Mouse (Mus musculus): ENCODE data around the gene Htr1f. TPM values are rescaled to one million over a fixed set of nuclear protein-coding genes. Genes with fewer than 3 reads are reported as not detected.

Gene Htr1f
- polyA plus RNA-seq, 1 experiment from 2014 or later: not detected

GRCm38 (mm10) chr16:64941646-64942195, 163.9 kb downstream of the Htr1f start:
- WGBS: 75% methylated on average over 5 of the region's 5 CpGs
- no peak overlapping the region for H3K9ac ChIP-seq (ENCODE audit: low read length)
- no peak overlapping the region for H3K4me2 ChIP-seq (ENCODE audit: low read length)
- no peak overlapping the region for H3K27ac ChIP-seq (replicated peaks in 1 of 2; ENCODE audit: control insufficient read depth in 1 of 2, insufficient read depth in 1 of 2, low read depth in 2 of 2, low read length in 2 of 2)
- H3K27me3 ChIP-seq (ENCODE audit: control insufficient read depth, insufficient read depth, low read length): no peaks in the 10 kb centered on the region
- no peaks in the 10 kb centered on the region for H3K9me3 ChIP-seq (ENCODE audit: control insufficient read depth, low read length)
- H3K36me3 ChIP-seq (ENCODE audit: control insufficient read depth, insufficient read depth, low read length): no peaks in the 10 kb centered on the region
- no peak overlapping the region for H3K4me3 ChIP-seq (ENCODE audit: control insufficient read depth in 1 of 2, insufficient read depth in 1 of 2, low read depth in 1 of 2, low read length in 2 of 2)
- no peaks in the 10 kb centered on the region for H3K4me1 ChIP-seq (ENCODE audit: control insufficient read depth in 2 of 2, insufficient read depth in 2 of 2, low read length in 2 of 2)
- ATAC-seq (ENCODE audit: insufficient number of reproducible peaks, insufficient read depth, low FRiP score, low read depth): no peak

DNA sequence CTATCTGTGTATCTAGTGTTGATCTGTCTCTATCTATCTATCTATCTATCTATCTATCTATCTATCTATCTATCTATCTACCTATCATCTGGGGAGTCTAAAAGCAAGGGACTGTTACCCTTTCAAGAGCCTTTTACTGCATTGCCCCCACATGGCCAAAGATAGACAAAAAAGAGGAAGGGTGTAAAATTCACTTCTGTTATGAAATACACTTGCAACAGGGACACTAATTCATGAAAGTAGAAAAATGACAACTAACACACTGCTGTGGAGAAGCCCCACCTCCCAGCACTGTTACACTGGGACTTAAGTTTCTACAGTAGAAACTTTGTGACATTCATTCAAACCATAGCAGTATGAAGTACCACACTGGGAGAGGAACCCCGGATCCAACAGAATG, 170.9 kb downstream of the Htr1f start:
- ATAC-seq (ENCODE audit: insufficient number of reproducible peaks, insufficient read depth, low FRiP score, low read depth): no peak
- WGBS: 97% methylated on average over 1 of the region's 1 CpGs
- Histone ChIP-seq H3K9ac (ENCODE audit: low read length) (no peak overlapping the region), H3K27ac (replicated peaks in 1 of 2; ENCODE audit: control insufficient read depth in 1 of 2, insufficient read depth in 1 of 2, low read depth in 2 of 2, low read length in 2 of 2) (no peak overlapping the region), H3K4me1 (ENCODE audit: control insufficient read depth in 2 of 2, insufficient read depth in 2 of 2, low read length in 2 of 2) (no peaks in the 10 kb centered on the region), H3K4me2 (ENCODE audit: low read length) (no peak overlapping the region), H3K36me3 (ENCODE audit: control insufficient read depth, insufficient read depth, low read length) (no peaks in the 10 kb centered on the region), H3K4me3 (ENCODE audit: control insufficient read depth in 1 of 2, insufficient read depth in 1 of 2, low read depth in 1 of 2, low read length in 2 of 2) (no peak overlapping the region), H3K27me3 (ENCODE audit: control insufficient read depth, insufficient read depth, low read length) (no peaks in the 10 kb centered on the region), H3K9me3 (ENCODE audit: control insufficient read depth, low read length) (no peaks in the 10 kb centered on the region)

- Histone ChIP-seq H3K27me3 (ENCODE audit: control insufficient read depth, insufficient read depth, low read length) (no peaks in the 10 kb centered on the region), H3K4me3 (ENCODE audit: control insufficient read depth in 1 of 2, insufficient read depth in 1 of 2, low read depth in 1 of 2, low read length in 2 of 2) (no peak overlapping the region), H3K4me2 (ENCODE audit: low read length) (no peak overlapping the region), H3K9ac (ENCODE audit: low read length) (no peak overlapping the region), H3K4me1 (ENCODE audit: control insufficient read depth in 2 of 2, insufficient read depth in 2 of 2, low read length in 2 of 2) (no peaks in the 10 kb centered on the region), H3K9me3 (ENCODE audit: control insufficient read depth, low read length) (no peaks in the 10 kb centered on the region), H3K27ac (replicated peaks in 1 of 2; ENCODE audit: control insufficient read depth in 1 of 2, insufficient read depth in 1 of 2, low read depth in 2 of 2, low read length in 2 of 2) (no peak overlapping the region), H3K36me3 (ENCODE audit: control insufficient read depth, insufficient read depth, low read length) (no peaks in the 10 kb centered on the region)
- WGBS: 59% methylated on average over 1 of the region's 1 CpGs
- ATAC-seq (ENCODE audit: insufficient number of reproducible peaks, insufficient read depth, low FRiP score, low read depth): no peak
These were observed 171.6 kb downstream of the Htr1f start for GRCm38 (mm10) chr16:64934011-64934410.

- H3K36me3 ChIP-seq (ENCODE audit: control insufficient read depth, insufficient read depth, low read length): no peaks in the 10 kb centered on the region
- no peaks in the 10 kb centered on the region for H3K9me3 ChIP-seq (ENCODE audit: control insufficient read depth, low read length)
- no peak overlapping the region for H3K9ac ChIP-seq (ENCODE audit: low read length)
- H3K4me2 ChIP-seq (ENCODE audit: low read length): no peak overlapping the region
- WGBS: 30% methylated on average over 9 of the region's 9 CpGs
- no peaks in the 10 kb centered on the region for H3K27me3 ChIP-seq (ENCODE audit: control insufficient read depth, insufficient read depth, low read length)
- ATAC-seq (ENCODE audit: insufficient number of reproducible peaks, insufficient read depth, low FRiP score, low read depth): no peak
- no peak overlapping the region for H3K27ac ChIP-seq (replicated peaks in 1 of 2; ENCODE audit: control insufficient read depth in 1 of 2, insufficient read depth in 1 of 2, low read depth in 2 of 2, low read length in 2 of 2)
- H3K4me3 ChIP-seq (ENCODE audit: control insufficient read depth in 1 of 2, insufficient read depth in 1 of 2, low read depth in 1 of 2, low read length in 2 of 2): no peak overlapping the region
- no peaks in the 10 kb centered on the region; a peak in 1 of 4 replicates for H3K4me1 ChIP-seq (ENCODE audit: control insufficient read depth in 2 of 2, insufficient read depth in 2 of 2, low read length in 2 of 2)
These were observed 182.2 kb downstream of the Htr1f start for GRCm38 (mm10) chr16:64923500-64923899.

DNA sequence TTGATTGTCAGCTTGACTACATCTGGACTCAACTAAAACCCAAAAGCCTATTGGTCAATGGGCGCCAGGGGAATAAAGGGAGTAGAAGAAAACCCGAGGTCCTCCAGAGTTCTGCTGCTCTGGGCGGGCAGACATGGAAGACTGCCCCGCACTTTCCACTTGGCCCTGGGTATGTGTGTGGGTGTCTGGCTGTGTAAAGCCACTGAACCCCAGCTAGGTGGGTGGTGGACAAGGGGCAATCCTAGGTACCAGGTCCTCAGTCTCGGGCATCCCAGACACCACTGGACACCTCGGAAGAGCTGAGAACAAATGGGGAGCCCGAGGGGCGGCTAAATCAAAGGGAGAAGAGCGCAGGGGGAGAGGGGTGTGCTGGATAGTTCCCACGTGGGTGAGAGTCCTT, 196.9 kb downstream of the Htr1f start:
- WGBS: 75% methylated on average over 10 of the region's 10 CpGs
- Histone ChIP-seq H3K36me3 (ENCODE audit: control insufficient read depth, insufficient read depth, low read length) (no peaks in the 10 kb centered on the region), H3K9ac (ENCODE audit: low read length) (no peak overlapping the region), H3K27me3 (ENCODE audit: control insufficient read depth, insufficient read depth, low read length) (no peaks in the 10 kb centered on the region), H3K27ac (replicated peaks in 1 of 2; ENCODE audit: control insufficient read depth in 1 of 2, insufficient read depth in 1 of 2, low read depth in 2 of 2, low read length in 2 of 2) (no peak overlapping the region), H3K4me3 (ENCODE audit: control insufficient read depth in 1 of 2, insufficient read depth in 1 of 2, low read depth in 1 of 2, low read length in 2 of 2) (no peak overlapping the region), H3K4me2 (ENCODE audit: low read length) (no peak overlapping the region), H3K4me1 (ENCODE audit: control insufficient read depth in 2 of 2, insufficient read depth in 2 of 2, low read length in 2 of 2) (no peaks in the 10 kb centered on the region), H3K9me3 (ENCODE audit: control insufficient read depth, low read length) (no peaks in the 10 kb centered on the region)
- no peak for ATAC-seq (ENCODE audit: insufficient number of reproducible peaks, insufficient read depth, low FRiP score, low read depth)

DNA sequence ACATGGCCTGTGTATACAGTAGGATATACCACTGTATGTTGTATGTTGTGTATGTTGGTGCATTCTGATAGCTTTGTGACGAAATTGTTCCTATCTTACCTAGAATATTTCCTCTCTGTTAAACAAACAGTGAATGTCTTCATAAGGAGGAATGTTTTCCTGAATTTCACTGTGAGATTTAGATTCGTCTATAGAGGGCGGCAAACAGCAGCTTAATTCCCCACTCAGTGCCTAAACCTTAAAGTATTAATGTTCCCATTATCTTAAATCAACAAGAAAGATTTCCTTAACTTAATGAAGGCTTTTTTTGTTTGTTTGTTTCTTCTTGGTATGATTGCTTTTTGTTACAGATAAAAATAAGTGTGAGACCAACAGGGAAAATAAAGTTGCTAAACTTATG, 198.5 kb downstream of the Htr1f start:
- Histone ChIP-seq H3K27ac (replicated peaks in 1 of 2; ENCODE audit: control insufficient read depth in 1 of 2, insufficient read depth in 1 of 2, low read depth in 2 of 2, low read length in 2 of 2) (no peak overlapping the region), H3K4me3 (ENCODE audit: control insufficient read depth in 1 of 2, insufficient read depth in 1 of 2, low read depth in 1 of 2, low read length in 2 of 2) (no peak overlapping the region), H3K9me3 (ENCODE audit: control insufficient read depth, low read length) (no peaks in the 10 kb centered on the region), H3K9ac (ENCODE audit: low read length) (no peak overlapping the region), H3K4me2 (ENCODE audit: low read length) (no peak overlapping the region), H3K36me3 (ENCODE audit: control insufficient read depth, insufficient read depth, low read length) (no peaks in the 10 kb centered on the region), H3K27me3 (ENCODE audit: control insufficient read depth, insufficient read depth, low read length) (no peaks in the 10 kb centered on the region), H3K4me1 (ENCODE audit: control insufficient read depth in 2 of 2, insufficient read depth in 2 of 2, low read length in 2 of 2) (no peaks in the 10 kb centered on the region)
- 18% methylated on average over 3 of the region's 3 CpGs for WGBS
- ATAC-seq (ENCODE audit: insufficient number of reproducible peaks, insufficient read depth, low FRiP score, low read depth): no peak

DNA sequence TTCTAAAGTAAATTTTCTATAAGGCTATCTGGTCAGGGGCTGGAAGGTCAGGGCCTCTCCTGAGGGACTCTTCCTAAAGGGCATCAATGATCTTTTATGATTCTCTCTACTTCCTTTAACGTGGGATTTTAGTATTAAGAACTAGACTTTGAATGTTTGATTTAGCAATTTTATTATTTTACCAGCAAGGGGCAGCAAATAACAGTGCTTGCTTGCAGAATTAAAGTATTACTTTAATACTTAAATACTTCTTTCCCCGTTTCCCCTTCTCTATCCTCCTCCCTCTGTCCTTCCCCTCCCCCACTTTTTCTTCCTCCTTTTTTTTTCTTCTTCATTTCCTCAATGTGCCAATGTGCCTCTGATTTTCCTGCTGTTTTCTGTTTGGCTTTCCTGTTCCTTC, 202.3 kb downstream of the Htr1f start:
- no peaks in the 10 kb centered on the region for H3K36me3 ChIP-seq (ENCODE audit: control insufficient read depth, insufficient read depth, low read length)
- no peak overlapping the region for H3K4me3 ChIP-seq (ENCODE audit: control insufficient read depth in 1 of 2, insufficient read depth in 1 of 2, low read depth in 1 of 2, low read length in 2 of 2)
- H3K9ac ChIP-seq (ENCODE audit: low read length): no peak overlapping the region
- ATAC-seq (ENCODE audit: insufficient number of reproducible peaks, insufficient read depth, low FRiP score, low read depth): no peak
- WGBS: 52% methylated on average over 2 of the region's 2 CpGs
- H3K4me2 ChIP-seq (ENCODE audit: low read length): no peak overlapping the region
- no peak overlapping the region for H3K27ac ChIP-seq (replicated peaks in 1 of 2; ENCODE audit: control insufficient read depth in 1 of 2, insufficient read depth in 1 of 2, low read depth in 2 of 2, low read length in 2 of 2)
- H3K9me3 ChIP-seq (ENCODE audit: control insufficient read depth, low read length): no peaks in the 10 kb centered on the region
- no peaks in the 10 kb centered on the region for H3K27me3 ChIP-seq (ENCODE audit: control insufficient read depth, insufficient read depth, low read length)
- no peaks in the 10 kb centered on the region for H3K4me1 ChIP-seq (ENCODE audit: control insufficient read depth in 2 of 2, insufficient read depth in 2 of 2, low read length in 2 of 2)

- no peak for ATAC-seq (ENCODE audit: insufficient number of reproducible peaks, insufficient read depth, low FRiP score, low read depth)
- no peaks in the 10 kb centered on the region for H3K9me3 ChIP-seq (ENCODE audit: control insufficient read depth, low read length)
- H3K27me3 ChIP-seq (ENCODE audit: control insufficient read depth, insufficient read depth, low read length): no peaks in the 10 kb centered on the region
- H3K4me1 ChIP-seq (ENCODE audit: control insufficient read depth in 2 of 2, insufficient read depth in 2 of 2, low read length in 2 of 2): no peaks in the 10 kb centered on the region
- H3K4me3 ChIP-seq (ENCODE audit: control insufficient read depth in 1 of 2, insufficient read depth in 1 of 2, low read depth in 1 of 2, low read length in 2 of 2): no peak overlapping the region
- no peak overlapping the region for H3K9ac ChIP-seq (ENCODE audit: low read length)
- no peak overlapping the region for H3K27ac ChIP-seq (replicated peaks in 1 of 2; ENCODE audit: control insufficient read depth in 1 of 2, insufficient read depth in 1 of 2, low read depth in 2 of 2, low read length in 2 of 2)
- H3K36me3 ChIP-seq (ENCODE audit: control insufficient read depth, insufficient read depth, low read length): no peaks in the 10 kb centered on the region
- no peak overlapping the region for H3K4me2 ChIP-seq (ENCODE audit: low read length)
- WGBS: 69% methylated on average over 2 of the region's 2 CpGs
These were observed 206.6 kb downstream of the Htr1f start for GRCm38 (mm10) chr16:64899084-64899483.
